Mouse (Mus musculus): ENCODE data around the gene Mmel1.

Gene Mmel1

GRCm38 (mm10) chr4:154904185-154905071 is 35.0 kb downstream of the Mmel1 start:
- DNase-seq (ENCODE audit: low read depth, low spot score), result peak; percentile 51

- DNase-seq (ENCODE audit: low read depth, low spot score), result no peak
Measured at GRCm38 (mm10) chr4:154907833-154908232, 38.4 kb downstream of the Mmel1 start.

DNA sequence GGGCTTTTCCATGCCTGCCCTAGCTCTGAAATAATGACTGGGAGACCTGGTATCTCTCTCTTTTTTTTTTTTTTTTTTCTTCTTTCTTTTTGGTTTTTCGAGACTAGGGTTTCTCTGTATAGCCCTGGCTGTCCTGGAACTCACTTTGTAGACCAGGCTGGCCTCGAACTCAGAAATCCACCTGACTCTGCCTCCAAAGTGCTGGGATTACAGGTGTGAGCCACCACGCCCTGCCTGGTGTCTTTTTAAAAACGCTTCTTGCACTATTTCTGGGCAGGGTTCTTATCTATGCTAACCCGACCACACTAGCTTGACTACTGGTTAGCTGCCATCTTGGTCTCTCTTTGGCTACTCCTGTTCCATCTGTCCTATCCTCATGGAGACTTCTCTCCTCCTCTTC is 39.1 kb downstream of the Mmel1 start:
- no peak for DNase-seq (ENCODE audit: low read depth, low spot score)

DNA sequence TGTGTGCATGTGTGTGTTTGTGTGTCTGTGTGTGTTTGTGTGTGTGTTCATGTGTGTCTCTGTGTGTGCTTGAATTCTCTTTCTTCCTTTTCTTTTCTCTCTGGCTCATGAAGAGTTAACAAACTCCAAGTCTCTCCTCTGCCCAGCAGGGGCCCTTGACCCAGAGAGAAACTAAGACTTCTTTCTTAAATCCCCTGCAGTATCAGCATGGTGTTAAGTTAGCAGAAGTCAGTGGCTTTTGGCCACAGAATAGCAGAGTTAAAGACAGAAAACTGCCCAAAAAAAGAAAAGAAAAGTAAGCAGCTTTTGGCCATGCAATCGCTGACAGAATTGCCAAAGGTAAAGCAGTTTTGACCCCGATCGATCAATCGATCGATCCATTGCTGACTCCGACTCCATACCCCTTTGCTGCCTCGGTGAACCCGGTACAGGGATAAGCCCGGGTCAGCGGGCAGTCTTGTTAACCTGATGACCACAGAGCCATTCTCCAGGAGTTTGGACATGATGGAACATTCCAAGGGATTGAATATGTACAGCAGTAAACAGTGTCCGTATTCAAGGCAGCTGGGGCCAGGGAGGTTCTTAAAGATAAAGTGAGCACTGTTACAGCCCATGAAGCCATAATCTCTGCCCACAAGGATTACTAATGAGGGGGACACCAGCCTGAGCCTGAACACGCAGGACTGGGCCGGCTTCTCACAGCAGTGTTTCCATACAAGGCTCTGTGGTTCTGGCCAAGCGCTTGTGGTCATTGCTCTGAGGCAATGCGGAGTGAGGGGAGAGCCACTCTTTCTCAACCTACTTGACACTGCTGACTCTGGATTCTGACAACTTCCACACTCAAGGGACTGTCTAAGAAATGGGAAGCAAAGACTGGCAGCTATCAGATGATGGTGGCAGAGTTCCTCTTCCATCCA is 41.5 kb downstream of the Mmel1 start:
- no peak for DNase-seq (ENCODE audit: low read depth, low spot score)

GRCm38 (mm10) chr4:154911644-154912043 is 42.3 kb downstream of the Mmel1 start:
- DNase-seq (ENCODE audit: low read depth, low spot score), result no peak

DNA sequence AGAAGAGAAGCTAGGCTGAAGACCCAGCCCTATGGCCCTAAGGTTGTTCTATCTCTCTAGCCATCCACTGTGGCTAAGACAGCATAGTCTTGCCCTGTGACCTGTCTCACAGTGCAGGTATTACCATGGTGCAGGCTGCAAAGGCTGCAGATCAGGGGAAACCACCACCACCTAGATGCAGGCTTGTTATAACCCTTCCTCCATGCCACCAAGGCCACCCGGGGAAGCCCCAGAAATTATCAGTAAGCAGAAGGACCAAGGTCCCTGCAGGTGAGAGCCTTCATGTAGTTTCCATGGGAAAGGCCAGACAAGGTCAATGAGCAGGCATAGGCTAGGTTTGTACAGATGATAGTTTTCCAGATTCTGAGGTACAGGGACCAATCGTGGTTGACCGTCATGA is 44.5 kb downstream of the Mmel1 start:
- no peak for DNase-seq (ENCODE audit: low read depth, low spot score)

DNA sequence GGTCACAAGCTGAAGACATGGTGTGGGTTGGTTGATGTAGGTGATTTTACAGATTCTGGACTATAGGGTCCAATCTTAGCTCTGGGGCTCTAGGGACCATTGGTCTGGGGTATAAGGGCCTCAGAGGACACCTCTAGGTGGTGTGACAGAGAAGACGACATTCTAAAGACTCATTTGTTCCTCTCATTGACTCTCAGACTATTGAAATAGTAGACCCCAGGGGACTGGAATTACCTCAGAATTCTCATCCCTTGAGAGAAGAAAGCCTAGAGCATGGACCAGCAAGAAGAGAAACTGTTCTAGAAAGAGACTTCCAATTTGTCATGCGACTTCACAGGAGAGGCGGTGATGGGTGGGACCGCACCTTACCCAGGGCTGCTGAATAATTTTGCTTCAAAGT is 44.9 kb downstream of the Mmel1 start:
- DNase-seq (ENCODE audit: low read depth, low spot score), result no peak

DNA sequence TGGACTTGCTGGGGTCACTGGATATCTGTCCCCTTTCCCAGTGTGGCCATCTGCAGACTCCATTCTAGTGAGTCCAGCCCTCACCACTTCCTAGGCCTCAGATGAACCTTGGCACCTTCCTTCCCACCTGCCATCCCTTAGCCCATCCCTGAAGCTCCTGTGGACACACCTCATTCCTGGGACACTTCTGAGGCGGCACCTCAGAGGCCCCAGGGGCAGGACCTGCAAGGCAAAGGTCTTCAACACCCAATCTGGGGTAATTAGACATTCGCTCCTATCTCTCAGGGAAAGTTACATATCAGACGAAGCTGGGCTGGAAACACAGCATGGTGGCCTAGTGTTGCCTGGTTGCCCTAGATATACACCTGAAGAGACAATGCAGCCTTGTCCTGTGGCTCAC is 45.3 kb downstream of the Mmel1 start:
- no peak for DNase-seq (ENCODE audit: low read depth, low spot score)

DNA sequence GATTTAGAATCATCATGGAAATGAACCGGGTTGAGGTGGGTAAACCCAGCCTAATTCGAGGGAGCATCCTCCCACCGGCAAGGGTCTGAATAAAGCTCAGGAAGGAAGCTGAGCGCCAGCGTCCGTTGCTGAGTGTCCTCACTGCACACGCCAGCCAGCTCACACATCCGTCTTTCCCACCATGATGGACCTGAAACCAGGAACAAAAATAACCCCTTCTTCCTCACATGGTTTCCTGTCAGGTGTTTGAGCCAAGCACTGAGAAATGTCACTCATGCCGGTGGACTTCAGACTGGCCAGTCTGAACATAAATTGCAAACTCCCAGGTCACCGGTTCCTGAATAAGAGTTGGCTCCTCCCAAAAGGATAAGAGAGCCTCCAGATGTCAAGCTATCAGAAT is 45.9 kb downstream of the Mmel1 start:
- no peak for DNase-seq (ENCODE audit: low read depth, low spot score)

GRCm38 (mm10) chr4:154916662-154917061 is 47.3 kb downstream of the Mmel1 start:
- no peak for DNase-seq (ENCODE audit: low read depth, low spot score)

DNA sequence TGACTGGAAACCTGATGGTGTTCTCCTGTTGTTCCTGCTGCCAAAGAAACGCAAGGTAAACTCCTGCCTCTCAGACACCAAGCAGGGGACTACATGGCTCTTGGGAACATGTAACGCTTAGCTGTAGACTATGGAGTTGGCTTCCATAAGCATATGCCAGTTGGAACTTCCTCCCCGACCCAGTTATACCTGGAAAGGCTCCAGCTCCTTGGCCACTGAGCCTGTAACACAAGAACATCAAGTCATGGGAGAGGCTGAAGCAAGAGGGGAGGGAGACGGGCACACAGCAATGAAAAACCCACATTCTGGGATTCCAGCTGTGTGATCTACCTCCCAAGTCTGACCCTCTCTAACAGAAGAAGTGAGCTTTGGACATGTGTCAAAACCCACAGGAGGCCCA is 52.9 kb downstream of the Mmel1 start:
- peak; percentile 79 for DNase-seq (ENCODE audit: low read depth, low spot score)

- DNase-seq (ENCODE audit: low read depth, low spot score), result no peak
Measured at GRCm38 (mm10) chr4:154922931-154923330, 53.5 kb downstream of the Mmel1 start.

DNA sequence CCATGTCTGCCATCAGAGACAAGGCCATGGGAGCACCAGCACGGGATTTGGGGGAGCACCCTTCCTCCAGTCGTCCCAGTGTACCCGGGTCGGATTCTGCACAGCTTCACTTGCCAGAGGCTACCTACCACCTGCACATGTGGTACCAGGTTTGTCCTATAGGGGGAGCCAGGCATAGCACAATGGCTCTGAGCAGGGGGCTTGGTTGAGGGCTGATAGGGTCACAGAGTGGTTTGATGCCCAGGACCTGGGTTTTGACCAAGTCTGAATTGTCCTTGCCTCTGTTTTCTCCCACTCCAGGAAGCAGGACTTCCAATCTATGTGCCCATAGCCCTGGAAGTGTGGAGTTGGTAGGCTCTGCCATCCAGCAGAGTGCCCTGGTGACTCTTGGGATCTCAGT is 56.0 kb downstream of the Mmel1 start:
- DNase-seq (ENCODE audit: low read depth, low spot score), result no peak

- DNase-seq (ENCODE audit: low read depth, low spot score), result no peak
Measured at GRCm38 (mm10) chr4:154926969-154927898, 57.8 kb downstream of the Mmel1 start.

GRCm38 (mm10) chr4:154927899-154928337 is 58.5 kb downstream of the Mmel1 start:
- peak; percentile 58 for DNase-seq (ENCODE audit: low read depth, low spot score)

- no peak for DNase-seq (ENCODE audit: low read depth, low spot score)
Measured at GRCm38 (mm10) chr4:154928395-154929087, 59.2 kb downstream of the Mmel1 start, which contains the start of gene Tnfrsf14. Tnfrsf14 (minus strand) TSS chr4:154928563.

DNA sequence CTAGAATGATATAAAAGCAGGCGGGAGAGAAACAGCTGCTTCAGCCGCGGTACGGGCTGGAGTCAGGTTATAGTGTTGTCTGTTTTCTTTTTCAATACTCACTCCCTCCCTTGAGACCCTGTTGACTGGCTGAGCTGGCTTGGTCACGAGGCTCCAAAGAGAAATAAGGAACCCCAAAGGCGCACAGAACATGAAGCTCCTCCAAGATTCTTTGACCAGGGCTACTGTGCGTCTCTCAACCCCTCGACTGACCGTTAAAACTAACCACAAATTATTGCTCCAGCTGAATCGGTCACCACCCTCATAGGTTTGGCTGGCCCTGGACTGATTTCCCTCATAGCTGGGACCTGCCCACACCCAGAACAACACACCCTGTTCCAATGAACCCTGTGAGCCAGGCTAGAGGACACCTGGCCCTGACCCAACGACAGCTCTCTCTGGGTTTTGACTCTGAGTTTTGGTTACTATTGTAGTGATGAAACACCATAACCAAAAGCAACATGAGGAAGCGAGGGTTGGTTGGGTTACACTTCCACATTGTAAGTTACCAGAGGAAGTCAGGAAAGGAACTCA is 59.8 kb downstream of the Mmel1 start:
- DNase-seq (ENCODE audit: low read depth, low spot score), result peak; percentile 70

GRCm38 (mm10) chr4:154933306-154933907 is 64.0 kb downstream of the Mmel1 start:
- no peak for DNase-seq (ENCODE audit: low read depth, low spot score)

DNA sequence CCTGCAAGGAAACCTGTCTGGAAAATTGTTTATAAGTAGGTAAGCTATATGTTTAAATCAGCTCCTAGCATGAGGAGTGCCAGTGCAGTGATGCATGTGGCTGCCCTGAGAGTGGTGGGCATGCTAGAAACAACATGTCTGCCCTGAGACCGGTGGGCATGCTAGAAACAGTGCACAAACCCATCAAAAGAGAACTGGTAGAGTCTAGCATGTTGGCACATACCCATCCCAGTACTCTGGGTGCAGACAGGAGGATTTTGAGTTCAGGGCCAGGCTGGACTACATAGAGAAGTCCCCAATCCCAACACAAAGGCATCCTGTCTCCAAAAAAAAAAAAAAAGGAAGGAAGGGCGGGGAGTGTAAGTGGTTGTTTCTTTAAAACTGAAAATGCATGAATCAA is 65.4 kb downstream of the Mmel1 start:
- DNase-seq (ENCODE audit: low read depth, low spot score), result no peak

DNA sequence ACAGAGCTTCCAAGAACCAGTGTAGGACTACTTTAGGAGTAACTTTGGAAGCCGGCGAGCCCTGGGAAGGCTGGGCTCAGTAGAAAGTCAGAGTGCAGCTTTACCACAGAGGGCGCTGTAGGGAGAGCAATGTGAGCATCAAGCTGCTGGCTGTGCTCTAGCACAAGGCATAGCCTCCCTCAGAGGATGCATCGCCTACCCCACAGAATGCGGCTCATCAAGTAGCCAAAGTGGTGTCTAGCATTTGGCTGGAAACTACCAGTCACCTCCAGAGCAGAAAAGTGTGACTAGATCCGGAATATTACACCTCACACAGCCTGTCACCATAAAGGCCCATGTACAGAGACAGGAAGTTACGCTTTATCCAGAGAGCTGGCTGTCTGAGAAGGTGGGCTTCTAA is 66.4 kb downstream of the Mmel1 start:
- no peak for DNase-seq (ENCODE audit: low read depth, low spot score)
